Mouse (Mus musculus) mouse embryonic stem cell (cell line): Measurements from ENCODE around the gene Fer.
"Not testable (repeated sequence)": the region's sequence is repeated elsewhere in the genome, so short reads cannot be mapped to it uniquely, and the experiment has no call there.

Experiments
- in situ Hi-C, 2 experiments: fragments of 300-500 bp; cut with MboI; formaldehyde crosslinking; loops; 1 replicate in 1 of 2; 3 replicates in 1 of 2; pipeline ENCODE4 v1.14.3; 2019 to 2020; ENCODE audit warnings: low sequenced_read_pairs in 2 of 2, low pct_unique_long_range_greater_than_20kb in 1 of 2, mixed read lengths in 1 of 2; ENCODE audit not compliant: unreplicated experiment in 1 of 2

The Fer gene

DNA sequence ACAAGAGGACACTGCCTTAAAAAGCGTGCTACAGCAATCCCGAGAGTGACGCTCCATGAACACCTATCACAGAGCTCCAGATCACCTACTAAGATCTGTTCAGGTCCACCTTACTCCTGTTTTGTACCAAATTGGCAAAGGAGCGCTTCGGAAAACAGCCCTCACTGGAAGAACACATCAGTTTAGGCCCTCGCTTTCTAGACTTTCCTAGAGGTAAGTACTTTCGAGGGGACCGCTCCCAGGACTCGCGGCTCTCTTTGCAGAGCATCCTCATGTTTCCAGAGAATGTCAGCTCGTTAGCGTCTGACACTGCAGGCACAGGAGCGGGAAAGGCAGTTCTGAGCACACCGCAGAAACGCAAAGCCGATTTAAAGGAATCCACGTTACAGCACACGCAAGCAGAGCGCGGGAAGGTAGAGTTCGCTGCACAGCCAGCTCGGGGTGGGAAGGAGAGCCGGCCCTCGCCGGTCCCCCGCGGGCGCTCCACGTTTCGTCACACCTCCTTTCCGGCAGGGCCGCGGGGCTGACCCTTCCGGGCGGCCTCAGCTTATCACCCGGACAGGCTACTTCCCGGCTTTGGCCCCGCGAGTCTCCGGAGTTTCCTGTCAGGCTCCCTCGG lies at the start of gene Fer:
TSS of gene Fer (plus strand) at position 51 of the 619 bp plus-strand sequence.
- in situ Hi-C loops = no loop called here

DNA sequence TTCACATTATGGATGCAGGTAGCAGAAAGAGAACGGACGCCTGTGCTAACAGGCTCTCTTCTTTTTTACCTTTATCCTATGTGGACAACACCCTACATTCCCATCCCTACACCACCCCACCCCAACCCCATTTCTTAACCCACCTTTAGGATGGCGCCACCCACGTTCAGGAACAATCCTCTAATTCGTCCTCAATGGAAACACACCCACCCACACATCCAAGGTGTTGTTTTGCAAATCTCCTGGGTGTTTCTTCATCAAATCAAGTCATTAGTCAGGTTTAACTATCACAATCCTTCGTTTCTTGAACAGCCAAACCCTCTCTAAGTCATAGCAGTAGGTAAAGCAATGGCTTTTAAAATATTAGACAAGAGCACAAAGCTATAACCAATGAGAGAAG lies 49.3 kb upstream of the Fer start:
- in situ Hi-C loops = no loop called here

DNA sequence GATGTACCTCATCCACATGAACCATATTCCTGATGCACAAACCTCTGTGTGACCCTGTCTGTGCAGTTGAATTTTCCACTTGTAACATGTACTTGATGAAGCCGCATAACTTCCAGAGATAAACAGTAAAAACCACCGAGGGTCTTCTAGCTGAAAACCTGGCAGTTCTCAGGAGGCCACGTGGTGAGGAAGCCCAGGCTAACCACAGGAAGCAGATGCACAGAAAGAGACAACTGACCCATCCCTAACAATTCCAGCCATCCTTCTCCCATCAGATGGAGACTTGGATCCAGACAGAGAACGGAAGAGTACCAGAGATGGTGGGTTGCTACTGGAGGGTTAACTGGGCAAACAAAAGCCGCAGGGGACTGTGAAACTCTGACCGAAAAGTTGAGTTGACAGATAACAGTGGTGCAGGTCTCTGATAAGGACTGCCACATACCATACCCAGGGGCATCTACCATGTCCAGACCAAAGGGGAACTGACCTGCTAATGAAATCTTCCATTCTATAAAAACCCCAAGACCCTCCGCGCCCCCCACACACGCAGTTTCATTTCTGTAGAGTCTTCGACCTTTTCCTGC lies 44.3 kb upstream of the Fer start:
- in situ Hi-C loops = no loop called here

DNA sequence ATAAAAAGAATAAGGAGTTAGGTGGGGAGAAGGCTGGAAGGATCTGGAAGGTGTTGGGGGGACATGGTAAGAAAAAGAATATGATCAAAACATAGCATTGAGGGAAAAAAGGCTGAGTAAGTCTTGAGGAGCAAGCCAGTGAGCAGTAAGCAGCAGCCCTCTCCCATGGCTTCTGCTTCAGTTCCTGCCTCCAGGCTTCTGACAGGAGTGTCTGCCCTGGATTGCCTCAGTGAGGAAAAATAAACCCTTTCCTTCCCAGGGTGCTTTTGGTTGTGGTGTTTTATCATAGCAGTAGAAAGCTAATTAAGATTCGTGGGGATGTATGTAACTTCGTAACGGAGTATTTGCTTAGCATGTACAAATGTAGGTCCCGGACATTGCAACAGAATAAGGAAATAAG lies 38.7 kb upstream of the Fer start:
- in situ Hi-C loops = no loop called here

DNA sequence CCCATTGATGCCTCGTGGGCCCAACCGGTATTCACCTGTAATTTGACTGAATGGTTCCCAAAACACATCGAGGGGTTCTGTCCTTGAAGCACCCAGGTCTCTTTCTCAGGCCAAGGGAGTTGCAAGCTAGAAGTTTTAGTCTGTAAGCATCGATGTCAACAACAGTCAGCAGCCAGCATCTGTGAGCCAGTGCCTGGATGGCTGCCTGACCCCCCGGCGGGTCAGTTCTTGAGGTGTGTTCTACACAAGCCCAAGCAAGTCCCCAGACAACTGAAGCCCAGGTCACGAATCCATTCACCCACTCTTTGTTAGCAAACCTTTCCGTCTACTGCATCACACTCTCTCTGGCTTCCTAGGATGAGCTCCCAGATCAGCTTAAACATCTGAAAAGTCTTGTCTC lies 36.7 kb upstream of the Fer start:
- in situ Hi-C loops = no loop called here

DNA sequence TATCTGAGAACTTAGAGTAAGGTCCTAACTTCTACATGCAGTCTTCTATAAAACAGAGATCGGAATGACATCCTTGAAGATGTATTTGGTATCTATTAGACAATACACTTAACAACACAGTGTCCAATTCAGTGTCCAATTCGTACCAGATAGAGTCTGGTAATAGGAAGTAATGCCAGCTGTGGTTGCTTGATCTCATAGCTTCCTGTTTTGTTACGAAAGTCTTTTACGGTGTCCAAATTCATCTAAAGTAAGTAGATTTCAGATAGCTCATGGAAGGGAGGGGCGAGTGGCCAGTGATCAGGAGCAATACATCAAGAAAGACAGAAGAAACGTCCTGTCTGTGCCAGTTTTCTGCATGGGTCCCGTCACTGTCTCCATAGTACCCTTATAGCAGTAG lies 36.1 kb upstream of the Fer start:
- in situ Hi-C loops = no loop called here

DNA sequence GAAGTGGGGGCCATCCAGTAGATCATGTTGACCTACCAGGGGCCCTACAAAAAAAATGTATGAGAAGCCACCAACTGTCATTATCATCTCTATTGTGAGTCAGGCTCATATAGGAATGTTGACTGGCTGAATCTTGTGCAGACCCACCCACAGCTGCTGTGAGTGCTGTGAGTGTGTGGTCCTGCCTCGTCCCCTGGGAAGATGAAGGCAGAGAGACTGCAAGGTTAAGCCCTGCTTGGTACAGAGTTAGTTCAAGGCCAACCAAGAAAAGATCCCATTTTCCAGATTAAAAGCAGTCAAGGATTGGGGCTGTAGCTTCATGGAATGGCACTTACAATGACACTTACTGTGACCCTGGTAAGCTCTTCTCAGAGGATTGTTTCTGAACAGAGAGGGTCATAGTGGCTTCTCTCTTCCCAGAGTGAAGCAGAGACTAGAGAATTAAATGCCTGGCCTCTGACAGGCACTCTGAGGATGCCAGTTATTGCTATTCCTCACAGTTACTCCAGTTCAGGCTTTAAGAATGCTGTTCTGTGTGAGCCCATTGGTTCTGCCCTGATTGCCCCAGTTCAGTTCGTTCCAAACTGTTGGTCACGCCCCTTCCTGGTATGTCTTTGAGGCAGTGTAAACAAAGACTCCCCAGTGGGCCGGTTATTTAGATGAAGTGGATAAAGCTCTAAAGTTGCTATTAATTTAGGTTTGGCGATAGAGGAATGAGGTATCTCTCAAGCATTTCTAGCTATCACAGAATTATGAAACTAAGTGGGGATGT lies 34.1 kb upstream of the Fer start:
- in situ Hi-C loops = no loop called here

DNA sequence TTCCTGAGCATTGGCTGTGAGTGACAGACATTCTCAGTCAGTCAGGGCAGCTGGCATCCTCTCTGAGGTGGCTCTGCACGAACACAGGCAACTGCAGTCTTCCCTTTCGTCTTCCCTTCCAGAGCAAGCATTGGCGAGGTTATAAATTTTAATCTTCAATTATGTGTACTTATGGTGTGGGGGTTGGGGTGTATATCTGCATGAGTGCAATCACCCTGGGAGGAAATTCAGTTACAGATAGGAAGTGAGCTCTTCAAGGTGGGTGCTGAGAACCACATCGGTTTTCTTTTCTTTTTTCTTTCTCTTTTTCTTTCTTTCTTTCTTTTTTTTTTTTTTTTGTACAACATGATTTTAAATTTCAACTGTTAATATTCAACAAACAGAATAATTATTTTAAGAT lies 31.3 kb upstream of the Fer start:
- in situ Hi-C loops = no loop called here

DNA sequence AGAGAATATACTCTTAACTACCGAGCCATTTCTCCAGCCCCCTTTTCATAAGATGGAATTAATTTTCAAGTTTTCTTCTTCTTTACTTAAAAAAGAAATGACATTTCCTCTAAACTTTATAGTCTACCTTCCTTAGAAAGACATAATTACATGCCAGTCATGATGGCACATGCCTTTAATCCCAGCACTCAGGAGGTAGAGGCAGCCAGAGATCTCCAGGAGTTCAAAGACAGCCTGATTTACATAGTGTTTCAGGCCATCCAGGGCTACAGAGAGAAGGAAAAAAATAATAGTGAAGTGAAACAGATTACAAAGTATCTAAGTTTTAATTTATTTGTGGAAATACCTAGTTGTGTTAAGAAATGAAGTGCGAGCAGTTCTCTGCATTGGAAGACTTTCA lies 26.6 kb upstream of the Fer start:
- in situ Hi-C loops = no loop called here

DNA sequence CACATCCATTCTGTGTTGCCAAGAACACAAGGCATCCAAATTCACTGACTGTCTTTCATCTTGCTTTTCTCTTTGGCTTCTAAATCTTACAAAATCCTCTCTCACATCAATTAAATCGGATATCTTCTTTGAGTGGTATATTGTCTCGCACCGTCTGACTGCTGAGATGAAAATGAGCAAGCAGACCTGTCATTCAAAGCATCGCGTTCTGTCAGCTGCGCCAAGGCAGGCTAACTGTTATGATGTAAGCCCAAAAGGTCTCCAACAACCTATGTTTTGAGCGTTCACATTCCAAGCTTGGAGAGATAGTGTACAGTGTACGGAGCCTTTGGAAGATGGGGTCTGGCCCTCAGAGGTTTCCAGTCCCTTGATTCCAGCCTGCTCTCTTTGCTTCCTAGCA lies 26.2 kb upstream of the Fer start:
- in situ Hi-C loops = no loop called here

DNA sequence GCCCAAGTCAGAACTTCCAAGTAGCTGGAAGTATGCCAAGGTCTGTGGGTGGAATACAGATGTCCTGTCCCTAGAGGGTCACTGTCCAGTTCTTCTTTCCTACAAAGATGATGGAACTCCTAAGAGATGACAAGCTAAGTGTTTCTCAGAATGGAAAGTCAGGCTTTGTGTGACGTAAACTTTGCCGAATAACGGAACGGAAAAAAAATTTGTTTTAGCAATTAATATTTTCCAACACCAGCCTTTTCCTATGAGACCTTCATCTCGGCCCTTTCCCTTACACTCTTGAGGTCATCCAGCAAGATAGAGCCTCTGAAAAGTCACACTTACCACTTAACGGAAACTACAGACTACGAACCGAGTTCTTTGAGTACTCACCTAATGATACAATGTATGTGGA lies 24.7 kb upstream of the Fer start:
- in situ Hi-C loops = no loop called here

DNA sequence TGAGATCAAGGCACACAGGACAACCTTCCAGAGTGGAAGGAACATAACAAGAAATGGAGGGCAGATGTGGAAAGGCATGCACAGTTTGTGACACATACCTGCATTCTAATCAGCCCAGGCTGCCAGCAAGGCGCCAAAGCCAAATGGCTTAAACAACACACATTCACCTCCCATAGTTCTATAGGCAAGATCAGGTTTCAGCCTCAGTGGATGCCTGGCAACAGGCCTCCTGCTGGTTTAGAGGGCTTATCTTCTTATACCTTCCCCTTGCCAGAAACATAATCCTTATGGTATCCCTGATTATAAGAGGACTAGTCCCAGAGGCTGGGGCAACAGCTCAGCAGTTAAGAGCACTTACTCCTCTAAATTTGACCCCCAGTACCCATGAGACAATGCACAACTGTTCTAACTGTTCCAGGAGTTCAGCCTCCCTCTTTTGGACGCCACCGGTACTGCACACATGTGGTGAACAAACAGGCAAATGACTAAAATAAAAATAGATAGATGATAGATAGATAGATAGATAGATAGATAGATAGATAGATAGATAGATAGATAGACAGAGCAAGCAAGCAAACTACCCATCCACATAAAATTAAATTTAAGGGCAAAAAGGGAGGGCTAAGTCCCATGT lies 23.1 kb upstream of the Fer start:
- in situ Hi-C loops = no loop called here

DNA sequence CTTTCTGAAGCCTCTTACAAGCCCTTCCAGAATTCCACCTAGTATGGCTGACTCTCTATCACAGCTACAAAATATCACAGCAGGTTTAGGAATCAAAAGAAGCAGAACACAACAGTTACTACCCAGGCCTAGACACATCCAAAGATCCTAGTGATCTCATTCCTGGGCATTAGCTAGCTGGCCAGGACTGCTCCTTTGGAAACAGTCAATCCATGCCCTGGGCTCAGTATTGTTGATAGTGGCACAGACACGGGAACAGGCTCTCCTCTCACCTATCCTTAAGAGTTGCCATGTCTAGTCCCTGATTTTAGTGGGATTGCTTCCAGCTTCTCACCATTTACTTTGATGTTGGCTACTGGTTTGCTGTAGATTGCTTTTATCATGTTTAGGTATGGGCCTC lies 20.6 kb upstream of the Fer start:
- in situ Hi-C loops = no loop called here

DNA sequence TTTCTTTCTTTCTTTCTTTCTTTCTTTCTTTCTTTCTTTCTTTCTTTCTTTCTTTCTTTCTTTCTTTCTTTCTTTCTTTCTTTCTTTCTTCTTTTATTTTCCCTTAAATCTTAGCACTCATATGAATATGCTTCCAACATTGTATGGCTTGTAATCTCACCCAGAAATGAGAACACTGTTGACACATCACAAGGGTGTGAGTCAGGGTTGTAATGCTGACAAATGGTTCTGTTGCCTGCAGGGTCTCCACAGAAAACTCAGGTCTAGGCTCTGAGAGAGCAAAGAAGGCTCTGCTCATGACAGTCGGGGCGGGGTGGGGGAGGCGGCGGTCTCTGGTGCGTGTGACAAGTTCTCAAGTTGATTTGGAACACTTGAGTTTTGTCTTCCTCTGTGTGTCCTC lies 17.9 kb upstream of the Fer start:
- in situ Hi-C loops = no loop called here

DNA sequence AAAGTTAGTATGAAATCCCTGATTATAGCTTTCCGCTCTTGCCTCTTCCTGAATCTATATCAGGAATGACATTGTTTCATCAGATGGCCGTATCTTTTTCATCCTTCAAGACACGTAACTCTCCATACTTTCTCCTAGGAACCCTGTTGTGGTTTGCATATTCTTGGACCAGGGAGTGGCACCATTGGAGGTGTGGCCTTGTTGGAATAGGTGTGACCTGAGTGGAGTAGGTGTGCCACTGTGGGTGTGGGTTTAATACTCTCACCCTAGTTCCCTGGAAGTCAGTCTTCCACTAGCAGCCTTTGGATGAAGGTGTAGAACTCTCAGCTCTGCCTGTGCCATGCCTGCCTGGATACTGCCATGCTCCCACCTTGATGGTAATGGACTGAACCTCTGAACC lies 17.1 kb upstream of the Fer start:
- in situ Hi-C loops = not testable (repeated sequence)

DNA sequence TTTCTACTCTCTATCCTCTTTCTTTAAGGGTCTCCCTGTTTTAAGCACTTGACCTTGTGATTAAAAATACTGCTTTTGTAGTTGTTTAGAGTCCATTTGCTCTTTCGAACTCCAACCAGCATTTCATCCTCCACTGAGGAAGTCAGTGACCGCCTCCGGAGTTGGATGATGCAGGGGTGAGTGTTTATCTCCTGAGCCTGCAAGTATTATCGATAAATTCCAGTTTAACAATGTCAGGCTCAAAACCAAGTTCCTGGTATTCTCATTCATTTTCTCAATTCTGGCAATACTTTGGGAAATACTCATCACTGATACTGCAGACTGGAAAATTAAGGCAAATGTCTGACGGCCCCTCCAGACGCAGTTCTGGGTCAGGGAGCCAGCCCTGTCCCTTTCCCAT lies 13.7 kb upstream of the Fer start:
- in situ Hi-C loops = no loop called here

DNA sequence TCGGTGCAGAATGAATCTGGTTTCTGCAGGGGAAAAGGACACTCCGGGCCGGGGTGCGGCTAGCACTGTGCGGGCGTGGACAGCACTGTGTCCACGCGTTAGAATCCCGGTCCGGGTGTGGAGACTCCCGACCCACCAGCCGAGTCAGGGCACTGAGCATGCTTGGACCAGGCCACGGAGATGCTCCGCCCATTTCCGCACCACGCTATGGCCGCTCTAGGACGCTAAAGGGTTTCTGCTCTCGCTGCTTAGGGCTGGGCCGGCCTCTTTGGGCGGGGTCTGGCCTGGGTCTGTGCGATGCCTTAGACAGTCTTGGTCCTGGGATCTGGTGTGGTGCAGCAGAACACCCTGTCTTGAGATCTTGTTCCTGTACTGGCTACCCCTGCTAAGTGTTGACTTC lies 13.3 kb upstream of the Fer start:
- in situ Hi-C loops = no loop called here

DNA sequence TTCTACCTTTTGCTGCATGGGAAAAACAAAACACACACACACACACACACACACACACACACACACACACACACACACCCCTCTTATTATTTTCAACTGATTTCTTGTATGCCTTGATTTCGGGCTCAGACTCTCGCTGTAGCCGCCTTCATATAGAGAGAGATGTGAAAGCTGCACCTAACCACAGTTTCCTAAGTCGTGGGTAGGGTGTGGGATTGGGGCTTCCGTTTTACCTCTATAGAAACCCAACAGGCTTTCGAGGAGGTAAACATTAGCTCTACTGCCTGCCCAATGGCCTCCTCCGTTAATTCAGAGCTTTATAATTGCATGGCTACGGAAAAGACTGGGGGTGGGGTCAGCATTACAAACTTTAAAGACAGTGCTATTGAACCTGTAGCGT lies 12.8 kb upstream of the Fer start:
- in situ Hi-C loops = no loop called here

DNA sequence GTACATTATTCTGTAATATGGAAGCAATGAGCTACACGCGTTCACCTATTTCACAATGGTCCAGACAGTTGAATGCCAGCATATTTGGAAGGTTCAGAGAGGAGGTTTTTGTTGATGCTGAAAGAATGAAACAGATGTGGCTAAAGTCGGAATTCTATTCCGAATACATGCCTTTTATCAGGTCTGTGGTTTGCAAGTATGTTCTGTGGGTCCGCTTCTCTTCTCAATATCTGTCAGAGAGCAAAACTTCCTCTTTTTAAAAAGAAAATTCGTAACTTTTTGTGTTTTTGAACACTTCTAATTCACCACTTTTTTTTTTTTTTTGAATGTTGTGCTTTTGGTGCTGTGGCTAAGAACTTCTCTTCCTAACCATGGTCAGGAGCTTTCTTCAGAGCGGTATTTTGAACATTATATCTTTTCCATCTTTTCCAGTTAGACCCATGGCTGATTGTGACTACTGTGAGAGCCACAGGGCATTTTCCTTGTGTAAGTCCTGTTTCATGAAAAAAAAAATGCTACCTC lies 5.8 kb upstream of the Fer start:
- in situ Hi-C loops = no loop called here
